Mouse (Mus musculus): ENCODE measurements at regions not wholly inside any gene's neighbourhood (a gene's known extent, or its start where the extent isn't known, plus 50 kb on each side); places are given as distances from the start of the nearest gene placed in this dataset.

DNA sequence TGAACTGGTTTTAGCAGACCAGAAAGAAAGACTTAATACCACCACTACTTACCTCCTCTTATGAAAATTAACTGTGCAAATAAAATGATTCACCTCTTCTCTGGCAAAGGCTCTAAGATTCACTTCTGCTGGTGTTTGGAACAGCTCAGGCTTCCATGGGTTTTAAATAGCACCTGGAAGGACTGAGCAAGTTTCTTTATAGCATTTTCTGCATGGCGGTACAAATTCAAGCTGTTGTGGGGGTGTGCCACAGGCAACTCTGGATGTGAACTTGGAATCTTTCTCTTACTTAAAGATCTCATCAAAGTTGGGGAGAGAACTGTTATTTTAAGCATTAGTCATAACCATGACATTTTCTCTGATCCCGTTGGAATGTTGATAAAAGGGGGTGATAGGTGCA, 350.1 kb upstream of the Cd180 start:
- no peak for ATAC-seq (replicated peaks; ENCODE audit: poor library complexity)

DNA sequence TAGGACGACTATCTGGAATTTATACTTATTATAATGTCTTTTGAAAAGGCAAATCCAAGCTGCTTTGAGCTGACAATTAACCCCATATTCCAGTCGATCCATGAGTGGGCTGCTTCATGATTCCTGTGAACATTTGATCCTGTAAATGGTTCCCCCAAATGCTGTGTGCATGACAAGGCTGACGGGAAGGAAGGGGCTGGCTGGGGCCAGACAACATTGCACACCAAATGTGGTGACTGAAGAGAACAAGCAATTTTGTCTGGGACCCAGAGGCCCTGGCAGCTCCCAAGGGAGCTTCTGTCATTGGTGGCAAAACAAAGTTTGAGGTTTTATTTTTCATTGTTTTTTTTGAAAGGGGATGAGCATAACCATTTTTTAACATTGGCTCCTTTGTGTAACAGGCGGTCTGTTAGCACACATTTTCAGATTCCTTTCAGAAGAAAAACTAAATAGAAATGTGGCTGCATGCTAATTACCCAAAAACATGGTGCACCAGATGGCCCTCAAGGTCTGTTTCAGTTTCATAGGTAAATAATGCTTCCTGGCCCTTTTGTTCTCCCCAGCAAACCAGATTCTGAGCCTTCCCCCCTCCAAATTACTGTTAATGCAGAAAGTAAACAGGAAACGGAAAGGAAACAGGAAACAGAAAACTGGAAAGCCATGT, 348.6 kb upstream of the Cd180 start:
- no peak for ATAC-seq (replicated peaks; ENCODE audit: poor library complexity)

DNA sequence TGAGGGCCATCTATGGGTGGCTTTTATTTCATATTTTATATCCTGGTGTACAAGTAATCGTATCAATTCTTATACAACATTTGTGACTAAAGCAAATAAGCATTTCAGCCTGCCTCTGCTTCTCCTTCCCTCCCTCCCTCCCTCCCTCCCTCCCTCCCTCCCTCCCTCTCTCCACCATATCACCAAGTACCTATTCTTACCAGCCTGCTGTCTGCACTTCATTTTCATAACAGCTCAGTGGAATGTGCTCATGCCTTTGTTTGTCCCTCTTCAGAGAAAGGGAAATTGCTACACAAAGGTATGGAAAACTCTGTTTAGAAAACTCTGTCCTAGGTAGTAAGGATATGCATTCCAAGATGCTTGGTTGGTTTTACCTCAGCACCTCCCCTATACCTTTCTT, 343.9 kb upstream of the Cd180 start:
- no peak for ATAC-seq (replicated peaks; ENCODE audit: poor library complexity)

GRCm38 (mm10) chr13:102352073-102352854, 341.1 kb upstream of the Cd180 start:
- no peak for ATAC-seq (replicated peaks; ENCODE audit: poor library complexity)

GRCm38 (mm10) chr13:102355569-102355968, 337.8 kb upstream of the Cd180 start:
- no peak for ATAC-seq (replicated peaks; ENCODE audit: poor library complexity)

DNA sequence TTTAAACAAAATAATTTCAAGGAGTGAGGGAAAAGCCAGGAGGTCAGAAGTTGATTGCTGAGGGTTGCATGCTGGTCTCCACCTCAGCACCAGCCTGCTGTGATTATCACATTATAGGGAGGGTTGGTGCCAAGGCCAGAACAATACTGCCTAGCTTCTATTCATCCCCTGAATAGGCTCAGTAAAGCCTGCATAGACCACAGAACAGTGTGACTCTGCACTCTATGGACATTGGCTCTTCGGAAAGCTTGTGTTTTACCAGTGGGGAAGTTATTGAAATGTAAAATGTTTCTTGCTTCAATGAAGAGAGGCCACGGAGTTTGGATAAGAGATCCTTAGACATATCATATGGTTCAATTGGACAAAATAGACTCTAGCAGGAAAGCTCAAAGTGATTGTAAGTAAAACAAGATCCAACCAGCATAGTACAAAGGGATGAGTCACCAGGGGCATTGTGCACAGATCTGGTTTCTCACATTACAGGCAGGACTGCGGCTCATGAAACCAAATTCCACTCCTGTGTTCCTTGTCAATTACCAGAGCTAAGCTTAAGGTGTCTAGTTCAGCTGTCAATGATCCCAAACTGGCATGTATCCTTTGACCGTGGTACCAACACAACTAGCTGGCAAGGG, 320.8 kb upstream of the Cd180 start:
- no peak for ATAC-seq (replicated peaks; ENCODE audit: poor library complexity)

DNA sequence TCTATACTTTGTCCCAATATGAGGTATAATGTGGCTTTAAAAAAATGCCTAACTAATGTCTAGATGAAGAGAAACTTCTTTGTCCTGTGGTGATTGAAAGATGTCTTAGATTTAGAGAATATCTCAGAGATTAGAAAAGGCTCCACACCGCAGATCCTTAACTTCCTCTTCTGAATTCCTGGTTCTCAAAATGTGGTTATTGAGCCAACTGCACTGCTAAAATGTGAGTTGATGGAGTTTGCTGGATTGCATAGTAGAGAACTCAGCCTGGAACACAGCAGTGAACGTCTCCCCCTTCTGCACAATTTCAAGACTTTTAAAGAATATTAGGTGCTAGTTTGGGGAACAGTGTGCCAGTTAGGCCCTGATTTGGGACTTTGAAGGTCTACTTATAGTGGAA, 312.7 kb upstream of the Cd180 start:
- ATAC-seq (replicated peaks; ENCODE audit: poor library complexity) = peak; percentile 85

DNA sequence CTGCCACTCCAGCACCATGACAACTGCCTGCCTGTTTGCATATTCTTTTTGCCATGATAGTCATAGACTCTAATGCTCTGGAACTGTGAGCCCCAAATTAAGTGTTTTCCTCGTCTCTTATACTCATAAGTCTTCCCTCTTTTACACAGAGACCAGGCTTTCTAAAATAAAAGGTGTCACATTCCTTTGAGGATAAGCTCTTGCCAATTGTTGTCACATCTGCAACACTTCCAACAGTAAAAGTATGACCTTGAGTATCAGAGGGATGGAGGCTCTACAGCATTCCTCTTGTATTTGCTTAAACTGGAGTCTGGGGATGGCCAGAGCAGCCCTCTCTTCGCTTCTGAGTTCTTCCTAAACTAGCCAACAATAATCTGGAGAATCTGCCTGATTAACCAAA, 301.4 kb upstream of the Cd180 start:
- ATAC-seq (replicated peaks; ENCODE audit: poor library complexity) = no peak

GRCm38 (mm10) chr13:102392868-102393661, 300.3 kb upstream of the Cd180 start:
- no peak for ATAC-seq (replicated peaks; ENCODE audit: poor library complexity)

GRCm38 (mm10) chr13:102393662-102393970, 299.7 kb upstream of the Cd180 start:
- no peak for ATAC-seq (replicated peaks; ENCODE audit: poor library complexity)

GRCm38 (mm10) chr13:102394057-102394456, 299.3 kb upstream of the Cd180 start:
- ATAC-seq (replicated peaks; ENCODE audit: poor library complexity) = no peak

- no peak for ATAC-seq (replicated peaks; ENCODE audit: poor library complexity)
These were observed 295.9 kb upstream of the Cd180 start for GRCm38 (mm10) chr13:102397411-102397810.

GRCm38 (mm10) chr13:102411840-102412239, 281.5 kb upstream of the Cd180 start:
- ATAC-seq (replicated peaks; ENCODE audit: poor library complexity) = no peak

- no peak for ATAC-seq (replicated peaks; ENCODE audit: poor library complexity)
These were observed 258.9 kb upstream of the Cd180 start for GRCm38 (mm10) chr13:102434372-102434954.

GRCm38 (mm10) chr13:102442676-102443075, 250.7 kb upstream of the Cd180 start:
- ATAC-seq (replicated peaks; ENCODE audit: poor library complexity) = no peak

GRCm38 (mm10) chr13:102447310-102447709, 246.0 kb upstream of the Cd180 start:
- ATAC-seq (replicated peaks; ENCODE audit: poor library complexity) = no peak

- ATAC-seq (replicated peaks; ENCODE audit: poor library complexity) = no peak
These were observed 243.8 kb upstream of the Cd180 start for GRCm38 (mm10) chr13:102449416-102450121.

DNA sequence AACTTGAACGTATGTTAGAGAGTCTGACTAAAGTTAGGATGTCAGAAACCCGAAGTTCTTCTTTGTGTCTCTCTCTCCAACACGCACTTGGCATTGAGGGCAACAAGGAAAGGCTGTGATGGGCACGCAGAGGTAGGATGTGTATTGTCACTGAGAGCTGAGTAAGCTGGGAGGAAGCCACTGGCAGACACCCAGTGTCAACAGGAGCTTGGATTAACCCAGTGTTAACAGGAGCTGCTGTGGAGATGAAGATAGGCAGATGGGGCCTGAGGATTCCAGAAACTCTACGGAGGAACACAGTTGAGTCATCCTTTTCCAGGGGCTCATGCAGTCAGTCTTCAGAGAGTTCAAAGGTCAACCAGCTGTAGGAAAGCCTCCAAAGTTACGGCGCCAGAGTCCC, 242.2 kb upstream of the Cd180 start:
- ATAC-seq (replicated peaks; ENCODE audit: poor library complexity) = no peak

GRCm38 (mm10) chr13:102458711-102459110, 234.6 kb upstream of the Cd180 start:
- no peak for ATAC-seq (replicated peaks; ENCODE audit: poor library complexity)

DNA sequence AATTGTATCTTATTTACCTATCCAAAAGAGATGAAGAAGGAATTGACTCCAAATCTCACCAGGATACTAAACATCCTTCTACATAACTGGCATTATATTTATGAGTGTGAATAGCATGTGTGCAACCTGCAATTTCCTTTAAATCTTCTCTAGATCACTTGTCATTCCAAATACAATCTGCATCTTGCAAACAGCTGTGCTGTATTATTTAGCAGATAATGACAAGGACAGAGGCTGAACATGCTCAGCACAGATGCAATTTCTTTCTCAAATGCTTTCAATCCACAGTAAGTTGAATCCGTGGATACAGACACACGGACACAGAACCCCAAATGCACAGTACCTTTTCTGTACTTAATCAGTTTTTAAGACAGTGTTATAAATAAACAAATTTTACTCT, 229.4 kb upstream of the Cd180 start:
- no peak for ATAC-seq (replicated peaks; ENCODE audit: poor library complexity)

DNA sequence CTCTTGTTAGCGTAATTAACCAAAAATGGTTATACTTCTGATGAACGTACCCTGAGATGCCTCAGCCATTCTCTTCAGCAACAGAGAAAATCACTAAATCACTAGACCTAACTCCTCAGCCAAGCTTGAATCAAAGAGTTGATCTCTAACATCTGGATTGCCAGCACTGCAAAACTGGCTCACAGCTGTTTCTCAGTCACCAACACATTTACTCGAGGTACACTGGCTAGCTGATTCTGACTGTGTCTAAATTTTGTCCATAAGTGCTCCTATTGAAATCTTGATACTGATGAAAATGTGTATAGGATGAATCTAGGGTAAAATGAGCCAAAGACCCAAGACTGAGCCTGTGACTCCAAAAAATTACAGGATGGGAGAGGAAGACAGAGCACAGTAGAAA, 211.5 kb upstream of the Cd180 start:
- ATAC-seq (replicated peaks; ENCODE audit: poor library complexity) = no peak

Data from megakaryocyte progenitor cell, adult 5-6 weeks (primary cell).